Mouse (Mus musculus) myocyte (in vitro differentiated cells): ENCODE measurements around the gene Nalcn. TPM values are rescaled to one million over a fixed set of nuclear protein-coding genes. Genes with fewer than 3 reads are reported as not detected.

Experiments used
- H3K27me3 ChIP-seq: one replicate; pipeline ENCODE4 v1.6.1; 2011; ENCODE audit not compliant: control insufficient read depth, insufficient read depth, insufficient read length
- H3K36me3 ChIP-seq: one replicate; pipeline ENCODE4 v1.6.1; 2011; ENCODE audit not compliant: control insufficient read depth, insufficient read depth
- H3K4me2 ChIP-seq: one replicate; pipeline ENCODE4 v1.6.1; 2011; ENCODE audit warnings: low read depth, control low read depth
- H3K4me3 ChIP-seq: one replicate; pipeline ENCODE4 v1.5.1; 2011; ENCODE audit warnings: mild to moderate bottlenecking, control low read depth, moderate library complexity
- H3K79me2 ChIP-seq: one replicate; pipeline ENCODE4 v1.6.1; 2011; ENCODE audit not compliant: control insufficient read depth, insufficient read depth
- H3ac ChIP-seq: one replicate; pipeline ENCODE4 v1.6.1; 2011; ENCODE audit not compliant: control insufficient read depth, insufficient read length
- CEBPB ChIP-seq: IDR thresholded peaks from 2 replicates; pipeline ENCODE4 v1.6.1; 2011; ENCODE audit warnings: mild to moderate bottlenecking, moderate library complexity; ENCODE audit not compliant: poor library complexity, insufficient read depth, severe bottlenecking
- E2F4 ChIP-seq: IDR thresholded peaks from one replicate; pipeline ENCODE4 v1.6.1; 2011; ENCODE audit warnings: mild to moderate bottlenecking, control low read depth, moderate library complexity; ENCODE audit not compliant: insufficient read depth
- MAX ChIP-seq: IDR thresholded peaks from one replicate; pipeline ENCODE4 v1.6.1; 2011; ENCODE audit warnings: low read depth, mild to moderate bottlenecking, control low read depth
- MYOD1 ChIP-seq, 3 experiments: IDR thresholded peaks; one replicate each; pipeline ENCODE4 v1.6.1; 2011; ENCODE audit warnings: control low read depth in 2 of 3, low read depth in 2 of 3, mild to moderate bottlenecking in 2 of 3, moderate library complexity in 1 of 3; ENCODE audit not compliant: insufficient read length in 2 of 3, control insufficient read depth in 1 of 3
- MYOG ChIP-seq, 3 experiments: IDR thresholded peaks; one replicate each; pipeline ENCODE4 v1.6.1; 2011; ENCODE audit warnings: control low read depth in 2 of 3, low read depth in 2 of 3, mild to moderate bottlenecking in 2 of 3; ENCODE audit not compliant: insufficient read length in 2 of 3, control insufficient read depth in 1 of 3, insufficient read depth in 1 of 3
- POLR2A ChIP-seq: IDR thresholded peaks from one replicate; pipeline ENCODE4 v1.6.1; 2011; ENCODE audit warnings: low read depth, mild to moderate bottlenecking, control low read depth, moderate library complexity; ENCODE audit not compliant: insufficient read length
- POLR2AphosphoS2 ChIP-seq: IDR thresholded peaks from one replicate; pipeline ENCODE4 v1.6.1; 2011; ENCODE audit warnings: low read depth, control low read depth; ENCODE audit not compliant: insufficient read length
- REST ChIP-seq: IDR thresholded peaks from one replicate; pipeline ENCODE4 v1.6.1; 2011; ENCODE audit warnings: mild to moderate bottlenecking, control low read depth, moderate library complexity; ENCODE audit not compliant: insufficient read depth, insufficient read length
- SRF ChIP-seq: IDR thresholded peaks from one replicate; pipeline ENCODE4 v1.6.1; 2011; ENCODE audit warnings: low read depth; ENCODE audit not compliant: control insufficient read depth, insufficient read length
- TCF12 ChIP-seq: IDR thresholded peaks from one replicate; pipeline ENCODE4 v1.6.1; 2011; ENCODE audit warnings: mild to moderate bottlenecking, control low read depth; ENCODE audit not compliant: poor library complexity, insufficient read depth, severe bottlenecking
- TCF3 ChIP-seq: IDR thresholded peaks from one replicate; pipeline ENCODE4 v1.6.1; 2011; ENCODE audit warnings: low read depth, control low read depth; ENCODE audit not compliant: insufficient read length
- USF1 ChIP-seq: IDR thresholded peaks from one replicate; pipeline ENCODE4 v1.6.1; 2011; ENCODE audit warnings: low read depth, mild to moderate bottlenecking, control low read depth, moderate library complexity
- polyA plus RNA-seq: library from polyadenylated mRNA; unstranded; fragments of >200 nt; fragmentation: generic; extraction: Trizol; gene quantifications from one replicate; pipeline ENCODE4 v1.2.1, GENCODE M21; 2012; ENCODE audit warnings: missing spikeins

Nalcn gene
- polyA plus RNA-seq, 1 experiment: 0.01 TPM

DNA sequence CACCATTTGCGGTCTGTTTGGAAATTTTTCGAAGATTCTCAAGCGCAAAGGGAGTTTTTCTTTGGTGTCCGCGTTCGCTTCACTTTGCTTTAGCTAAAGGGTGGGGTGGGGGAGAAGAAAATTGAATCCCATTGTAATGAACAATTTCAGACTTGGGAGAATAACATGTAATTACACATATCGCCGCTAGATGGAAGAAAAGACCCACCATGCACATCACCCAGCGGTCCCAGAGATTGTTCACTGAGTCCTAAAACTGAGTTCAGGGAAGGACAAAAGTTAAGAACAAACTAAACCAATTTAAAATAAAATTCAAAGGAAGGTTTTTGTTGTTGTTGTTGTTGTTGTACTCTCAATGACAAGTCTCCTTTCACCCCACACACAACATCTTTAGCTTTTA, 255.4 kb downstream of the Nalcn start:
- TF ChIP-seq TCF12: no peak
- TF ChIP-seq REST: no peak
- no peak for TF ChIP-seq USF1
- no peak for TF ChIP-seq E2F4
- TF ChIP-seq TCF3: no peak
- no peak for TF ChIP-seq POLR2A
- no peak for TF ChIP-seq CEBPB
- Histone ChIP-seq H3K79me2 (no peaks in the 10 kb centered on the region), H3ac (no peak overlapping the region), H3K4me3 (no peak overlapping the region), H3K4me2 (no peak overlapping the region), H3K27me3 (no peaks in the 10 kb centered on the region), H3K36me3 (no peaks in the 10 kb centered on the region)

DNA sequence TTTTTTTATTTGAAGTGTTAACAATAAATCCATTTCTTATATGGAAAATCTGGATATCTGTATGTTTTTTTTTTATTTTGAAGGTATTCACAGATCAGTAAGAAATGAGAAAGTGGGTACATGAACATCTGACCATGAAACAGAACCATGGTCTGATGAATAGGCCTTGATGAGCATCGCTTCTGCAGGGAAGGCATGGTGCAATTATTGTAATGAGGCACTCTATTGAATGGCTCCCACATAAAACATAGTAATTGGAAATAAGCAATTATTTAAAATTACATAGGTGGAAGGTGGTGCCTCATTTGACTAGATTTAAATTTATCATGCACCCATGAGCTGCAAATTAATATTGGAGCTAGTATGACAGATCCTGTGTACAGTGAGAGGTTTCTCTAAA, 267.3 kb downstream of the Nalcn start:
- H3K79me2 ChIP-seq: no peaks in the 10 kb centered on the region
- H3K4me3 ChIP-seq: no peak overlapping the region
- no peak overlapping the region for H3ac ChIP-seq
- H3K27me3 ChIP-seq: no peaks in the 10 kb centered on the region
- H3K4me2 ChIP-seq: no peak overlapping the region
- TF ChIP-seq POLR2AphosphoS2: no peak
- TF ChIP-seq REST: no peak
- no peak for TF ChIP-seq TCF3
- H3K36me3 ChIP-seq: no peaks in the 10 kb centered on the region

DNA sequence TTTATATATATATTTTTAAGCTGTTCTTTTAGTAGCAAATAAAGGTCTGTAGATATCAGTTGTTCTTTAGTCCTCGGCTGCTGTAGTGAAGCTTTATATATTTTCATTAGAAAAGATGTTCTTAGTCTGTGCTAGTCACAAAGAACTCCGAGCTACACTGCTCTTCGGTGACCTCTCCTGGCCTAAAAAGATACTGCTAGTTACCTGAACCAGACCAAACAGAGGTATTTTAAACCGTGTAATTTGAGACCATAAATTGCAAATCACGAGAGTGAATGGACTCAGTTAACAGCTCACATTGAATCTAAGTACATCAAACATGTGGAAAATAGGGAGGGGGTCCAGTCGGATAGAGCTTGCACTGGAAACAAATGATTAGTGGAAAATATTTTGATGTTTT, 274.0 kb downstream of the Nalcn start:
- H3K4me2 ChIP-seq: no peak overlapping the region
- TF ChIP-seq TCF3 (no peak), SRF (no peak)
- no peak overlapping the region for H3K4me3 ChIP-seq
- H3ac ChIP-seq: no peak overlapping the region
- H3K27me3 ChIP-seq: no peaks in the 10 kb centered on the region
- H3K79me2 ChIP-seq: no peaks in the 10 kb centered on the region
- no peaks in the 10 kb centered on the region for H3K36me3 ChIP-seq

DNA sequence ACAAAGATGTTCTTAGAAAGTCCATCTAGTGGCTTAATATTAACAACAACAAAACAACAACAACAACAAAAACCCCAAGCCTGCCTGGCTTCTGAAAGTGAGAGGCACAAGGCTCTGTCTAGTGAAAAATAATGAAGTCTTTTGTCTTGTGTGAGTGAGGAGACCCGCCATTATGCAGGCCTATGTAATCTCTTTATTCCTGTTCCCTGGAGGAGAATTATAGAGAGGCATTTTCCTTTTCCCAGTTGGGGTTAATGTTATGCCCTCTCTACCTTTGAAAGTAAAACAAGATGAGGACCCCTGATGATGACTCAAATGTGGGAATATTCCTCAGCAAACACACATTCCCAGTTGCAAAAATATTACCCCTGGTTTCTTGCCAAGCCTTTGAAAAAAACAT, 295.1 kb downstream of the Nalcn start:
- H3K4me2 ChIP-seq: no peak overlapping the region
- H3K79me2 ChIP-seq: no peaks in the 10 kb centered on the region
- no peak overlapping the region for H3K4me3 ChIP-seq
- no peaks in the 10 kb centered on the region for H3K27me3 ChIP-seq
- no peak overlapping the region for H3ac ChIP-seq
- no peak for TF ChIP-seq MYOD1 (IDR thresholded peaks at IDR 0.05; ENCODE audit: control insufficient read depth in 1 of 3, insufficient read length in 2 of 3, low read depth in 2 of 3)
- TF ChIP-seq USF1: no peak
- TF ChIP-seq TCF3: no peak
- H3K36me3 ChIP-seq: no peaks in the 10 kb centered on the region

DNA sequence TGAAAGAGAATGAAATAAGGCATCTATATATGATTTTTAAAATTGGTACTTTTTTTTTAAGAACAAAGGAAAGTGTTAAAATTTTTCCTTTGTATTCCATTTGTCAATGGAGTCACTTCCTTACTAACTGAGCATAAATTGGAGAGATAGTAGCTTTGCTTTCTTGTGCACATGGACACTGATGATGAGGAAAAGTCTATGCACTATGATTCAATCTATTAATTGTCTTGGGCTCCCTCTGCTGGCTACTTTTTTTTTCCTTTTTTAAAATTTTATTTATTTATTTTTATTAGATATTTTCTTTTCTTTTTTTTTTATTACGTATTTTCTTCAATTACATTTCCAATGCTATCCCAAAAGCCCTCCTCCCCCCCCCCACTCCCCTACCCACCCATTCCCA, 312.6 kb downstream of the Nalcn start:
- H3ac ChIP-seq: no peak overlapping the region
- no peak for TF ChIP-seq POLR2AphosphoS2
- no peak for TF ChIP-seq MYOG (IDR thresholded peaks at IDR 0.05; ENCODE audit: control insufficient read depth in 1 of 3, insufficient read depth in 1 of 3, insufficient read length in 2 of 3, low read depth in 2 of 3)
- TF ChIP-seq TCF12: no peak
- TF ChIP-seq SRF: no peak
- TF ChIP-seq TCF3: no peak
- no peak for TF ChIP-seq MAX
- no peak for TF ChIP-seq MYOD1 (IDR thresholded peaks at IDR 0.05; ENCODE audit: control insufficient read depth in 1 of 3, insufficient read length in 2 of 3, low read depth in 2 of 3)
- no peak for TF ChIP-seq USF1
- no peak for TF ChIP-seq POLR2A
- TF ChIP-seq REST: no peak
- no peak for TF ChIP-seq E2F4
- TF ChIP-seq CEBPB: no peak
- no peaks in the 10 kb centered on the region for H3K79me2 ChIP-seq
- no peak overlapping the region for H3K4me2 ChIP-seq
- H3K36me3 ChIP-seq: no peaks in the 10 kb centered on the region
- no peaks in the 10 kb centered on the region for H3K27me3 ChIP-seq
- H3K4me3 ChIP-seq: no peak overlapping the region

DNA sequence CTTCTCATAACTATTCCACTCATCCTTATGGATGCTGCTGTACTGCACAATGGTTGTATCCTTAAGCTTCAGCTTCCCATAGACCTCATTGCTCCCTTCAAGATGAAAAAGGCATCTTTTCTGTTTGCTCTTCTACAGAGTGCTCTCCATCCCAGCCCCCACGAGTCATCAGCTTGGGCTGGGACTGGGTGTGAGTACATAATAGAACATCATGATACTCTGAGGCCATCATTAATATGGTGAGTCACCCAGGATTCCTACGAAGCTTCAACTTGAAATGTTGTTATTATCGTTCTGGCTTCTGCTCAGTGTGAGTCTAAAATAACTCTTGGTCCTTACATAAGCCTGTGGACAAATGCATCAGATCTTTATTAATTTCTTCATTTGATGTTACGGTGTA, 314.6 kb downstream of the Nalcn start:
- Histone ChIP-seq H3K4me2 (no peak overlapping the region), H3K79me2 (no peaks in the 10 kb centered on the region), H3ac (no peak overlapping the region), H3K36me3 (no peaks in the 10 kb centered on the region), H3K4me3 (no peak overlapping the region), H3K27me3 (no peaks in the 10 kb centered on the region)
- no peak for TF ChIP-seq MYOG (IDR thresholded peaks at IDR 0.05; ENCODE audit: control insufficient read depth in 1 of 3, insufficient read depth in 1 of 3, insufficient read length in 2 of 3, low read depth in 2 of 3)
- no peak for TF ChIP-seq TCF3
- TF ChIP-seq SRF: no peak
- no peak for TF ChIP-seq TCF12
- no peak for TF ChIP-seq MYOD1 (IDR thresholded peaks at IDR 0.05; ENCODE audit: control insufficient read depth in 1 of 3, insufficient read length in 2 of 3, low read depth in 2 of 3)
- no peak for TF ChIP-seq POLR2A
- no peak for TF ChIP-seq USF1
- no peak for TF ChIP-seq MAX
- no peak for TF ChIP-seq CEBPB
- TF ChIP-seq POLR2AphosphoS2: no peak
